Mouse (Mus musculus) megakaryocyte, embryonic 14.5 days (primary cell): ENCODE results near the gene Atrip. TPM values are rescaled to one million over a fixed set of nuclear protein-coding genes. Genes with fewer than 3 reads are reported as not detected.

Experiments used
- H3K27me3 ChIP-seq: replicated peaks from 2 replicates; pipeline ENCODE3; 2012; ENCODE audit warnings: inconsistent platforms
- H3K36me3 ChIP-seq: replicated peaks from 2 replicates; pipeline ENCODE3; 2012; ENCODE audit warnings: low read length, inconsistent platforms, mixed read lengths
- H3K4me1 ChIP-seq: 2 replicates; pipeline ENCODE4 v1.6.1; 2012; ENCODE audit warnings: inconsistent platforms
- H3K4me3 ChIP-seq: replicated peaks from 2 replicates; pipeline ENCODE3; 2012; ENCODE audit warnings: moderate library complexity, mild to moderate bottlenecking, inconsistent platforms
- H3K9me3 ChIP-seq: 2 replicates; pipeline ENCODE4 v1.6.1; 2012; ENCODE audit warnings: inconsistent platforms
- FLI1 ChIP-seq: IDR thresholded peaks from 2 replicates; pipeline ENCODE4 v1.6.1; 2012; ENCODE audit warnings: low read length, inconsistent platforms, mixed read lengths
- GATA1 ChIP-seq: IDR thresholded peaks from 3 replicates; pipeline ENCODE4 v1.6.1; 2012; ENCODE audit warnings: mixed read lengths, low read length, inconsistent platforms, borderline replicate concordance
- polyA plus RNA-seq: library from polyadenylated mRNA; stranded (reverse); fragments of >175 nt; gene quantifications from 2 replicates; pipeline ENCODE4 v1.2.3, GENCODE M21; 2012; ENCODE audit warnings: low replicate concordance; ENCODE audit not compliant: insufficient read depth

Gene Atrip
- polyA plus RNA-seq, 1 experiment: 2.8 TPM

DNA sequence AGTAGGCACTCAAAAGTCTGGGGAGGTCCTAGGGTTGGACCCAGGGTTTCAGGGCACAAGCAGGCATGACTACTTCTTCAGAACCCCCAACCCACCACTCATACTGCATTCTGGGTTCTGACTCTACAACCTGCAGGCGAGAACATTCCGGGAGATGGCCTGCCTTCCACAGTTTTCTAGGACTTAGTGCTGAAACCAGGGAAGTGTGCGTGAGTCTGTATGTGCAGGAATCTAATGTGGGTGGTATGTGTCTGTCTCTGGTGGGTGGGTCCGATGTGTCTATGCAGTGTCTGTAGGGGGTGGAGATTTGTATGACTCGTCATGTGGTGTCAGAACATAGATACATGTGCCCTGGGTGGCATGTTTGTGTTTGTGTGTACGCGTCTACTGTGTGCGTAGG is 24.4 kb upstream of the Atrip start:
- H3K27me3 ChIP-seq: peaks cover 88% of the 10 kb centered on the region
- H3K36me3 ChIP-seq: peaks cover under 1% of the 10 kb centered on the region
- TF ChIP-seq FLI1 (no peak), GATA1 (no peak)
- peaks cover 30% of the 10 kb centered on the region for H3K4me1 ChIP-seq
- no peaks in the 10 kb centered on the region for H3K9me3 ChIP-seq
- H3K4me3 ChIP-seq: no peak overlapping the region

DNA sequence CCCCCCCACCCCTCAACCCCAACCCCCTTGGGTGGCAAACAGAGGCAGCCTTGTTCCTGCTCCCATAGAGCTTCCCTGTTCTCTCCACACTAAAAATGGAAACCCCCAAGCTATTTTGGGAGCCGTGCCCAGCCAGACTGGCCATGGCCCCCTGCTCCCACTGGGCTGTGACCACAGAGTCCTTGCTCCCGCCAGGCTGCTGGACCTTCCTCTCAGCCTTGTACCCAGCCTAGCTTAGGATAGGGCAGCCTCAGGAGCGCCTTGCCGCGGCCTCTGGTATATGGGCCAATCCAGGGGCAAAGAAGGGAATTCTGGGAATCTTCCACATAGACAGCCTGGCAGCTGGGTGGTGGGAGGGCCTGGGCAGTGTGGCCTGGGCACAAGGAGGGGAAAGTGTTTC is 23.9 kb upstream of the Atrip start:
- no peak overlapping the region for H3K4me3 ChIP-seq
- H3K4me1 ChIP-seq: peaks cover 30% of the 10 kb centered on the region
- peaks cover 84% of the 10 kb centered on the region for H3K27me3 ChIP-seq
- no peaks in the 10 kb centered on the region for H3K9me3 ChIP-seq
- H3K36me3 ChIP-seq: peaks cover 6% of the 10 kb centered on the region
- TF ChIP-seq GATA1 (no peak), FLI1 (no peak)

DNA sequence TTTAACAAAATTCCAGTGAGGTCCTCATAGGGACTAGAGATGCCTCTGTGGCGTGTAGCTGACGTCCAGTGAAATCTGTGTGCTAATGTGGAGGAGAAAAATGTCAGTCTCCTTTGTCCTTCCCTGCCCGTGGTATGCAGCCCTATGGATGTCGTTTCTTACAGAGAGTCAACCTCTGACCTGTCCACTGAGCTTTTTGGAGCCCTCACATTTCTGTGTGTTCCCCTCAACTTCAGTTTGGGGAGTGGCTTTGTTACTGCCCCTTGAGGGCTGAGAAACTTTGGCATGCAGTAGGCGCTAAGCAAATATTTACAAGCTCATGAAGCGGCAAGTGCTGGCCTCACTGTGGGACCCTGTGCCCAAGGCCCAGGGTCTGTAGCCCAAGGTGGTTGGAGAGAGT is 23.4 kb upstream of the Atrip start:
- peaks cover 11% of the 10 kb centered on the region for H3K36me3 ChIP-seq
- peaks cover 79% of the 10 kb centered on the region for H3K27me3 ChIP-seq
- TF ChIP-seq GATA1 (no peak), FLI1 (no peak)
- H3K4me3 ChIP-seq: no peak overlapping the region
- no peaks in the 10 kb centered on the region for H3K9me3 ChIP-seq
- peaks cover 30% of the 10 kb centered on the region for H3K4me1 ChIP-seq

DNA sequence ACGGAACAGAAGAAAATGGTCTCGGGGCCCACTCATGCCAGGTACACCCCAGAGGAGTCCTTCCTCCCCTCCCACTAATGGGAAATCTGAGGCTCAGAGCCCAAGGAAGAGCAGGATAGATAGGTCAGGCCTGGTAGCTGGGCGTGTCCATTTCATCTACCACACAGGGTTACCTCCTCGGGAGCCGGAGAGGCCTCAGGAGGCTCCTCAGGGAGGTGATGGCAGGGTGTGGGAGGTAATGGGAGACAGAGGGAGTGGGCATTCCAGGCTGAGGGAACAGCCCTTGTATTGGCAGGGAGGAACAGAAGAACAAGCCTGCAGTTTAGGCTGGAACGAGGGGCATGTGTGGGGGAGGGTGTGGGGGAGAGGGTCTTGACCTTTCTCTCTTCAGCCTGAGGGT is 22.9 kb upstream of the Atrip start:
- TF ChIP-seq FLI1 (no peak), GATA1 (no peak)
- peaks cover 75% of the 10 kb centered on the region for H3K27me3 ChIP-seq
- H3K4me3 ChIP-seq: no peak overlapping the region
- peaks cover 15% of the 10 kb centered on the region for H3K36me3 ChIP-seq
- H3K4me1 ChIP-seq: peaks cover 30% of the 10 kb centered on the region
- H3K9me3 ChIP-seq: no peaks in the 10 kb centered on the region

DNA sequence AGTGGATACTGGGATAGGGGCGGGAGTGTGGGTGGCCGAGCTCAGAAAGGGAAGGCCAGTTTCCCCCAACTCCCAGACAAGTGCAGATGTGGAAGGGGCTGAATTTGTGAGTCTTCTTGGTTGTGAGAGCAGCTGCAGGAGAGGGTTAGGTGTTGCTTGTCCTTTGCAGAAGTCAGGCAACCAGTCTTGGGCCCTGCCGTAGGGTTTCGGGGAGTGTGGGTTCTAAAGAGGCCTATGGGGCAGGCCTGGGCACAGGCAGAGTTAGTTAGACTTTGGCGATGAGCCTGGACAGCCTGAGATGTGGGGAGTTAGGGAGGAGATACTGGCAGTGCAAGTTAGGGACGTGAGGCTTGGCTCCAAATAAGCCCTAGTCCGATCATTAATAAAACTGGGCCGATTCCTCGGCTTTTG is 22.3 kb upstream of the Atrip start:
- no peak overlapping the region for H3K4me3 ChIP-seq
- H3K27me3 ChIP-seq: peaks cover 72% of the 10 kb centered on the region
- H3K9me3 ChIP-seq: no peaks in the 10 kb centered on the region
- H3K4me1 ChIP-seq: peaks cover 30% of the 10 kb centered on the region
- TF ChIP-seq FLI1: no peak
- TF ChIP-seq GATA1: no peak
- peaks cover 21% of the 10 kb centered on the region for H3K36me3 ChIP-seq

DNA sequence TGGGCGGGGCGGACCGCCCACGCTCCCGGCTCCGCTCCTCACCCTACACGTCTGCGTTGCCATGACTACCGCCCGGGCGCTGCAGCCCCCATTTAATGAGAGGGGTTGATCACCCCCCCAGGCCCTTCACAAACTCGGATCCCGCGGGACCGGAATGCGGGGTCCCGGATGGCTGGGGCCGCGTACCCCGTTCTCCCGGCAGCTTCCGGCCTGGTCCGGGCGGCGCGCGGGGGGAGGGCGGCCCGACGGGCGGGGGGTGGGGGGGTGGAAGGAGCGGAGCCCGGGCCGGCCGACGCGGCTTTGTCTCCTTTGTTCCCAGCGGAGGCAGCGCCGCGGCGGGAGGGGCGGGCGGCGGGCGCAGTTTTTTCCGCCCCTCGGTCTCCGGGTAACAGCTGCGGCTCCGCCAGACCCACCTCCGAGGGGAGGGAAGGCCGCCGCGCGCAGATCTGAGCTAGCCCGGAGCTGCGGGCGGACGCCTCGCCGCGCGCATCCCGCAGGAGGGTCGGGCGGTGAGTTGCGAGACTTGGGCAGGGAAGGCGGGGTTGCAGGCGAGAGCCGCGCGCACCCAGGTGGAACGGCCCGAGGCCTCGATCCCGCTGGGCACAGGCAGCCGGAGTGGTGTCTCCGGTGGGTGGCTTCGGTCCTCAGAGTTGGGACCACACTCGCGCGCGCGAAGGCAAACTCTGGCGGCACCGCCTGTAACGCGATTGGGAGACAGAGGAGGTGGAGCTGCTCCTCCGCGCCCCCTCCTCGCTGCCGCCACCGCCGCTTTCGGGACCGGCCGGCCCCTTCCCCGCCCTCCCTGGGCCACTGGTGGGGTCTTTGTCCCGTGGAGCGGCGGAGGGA is 21.4 kb upstream of the Atrip start, which contains the start of gene Plxnb1:
TSS of gene Plxnb1 (plus strand) at position 253 of the 846 bp plus-strand sequence.
- H3K4me1 ChIP-seq: peaks cover 26% of the 10 kb centered on the region
- peaks cover 30% of the 10 kb centered on the region for H3K36me3 ChIP-seq
- TF ChIP-seq FLI1: no peak
- no peak for TF ChIP-seq GATA1
- peak within 1 kb of the TSS; percentile 91 for H3K4me3 ChIP-seq
- no peaks in the 10 kb centered on the region for H3K9me3 ChIP-seq
- H3K27me3 ChIP-seq: peaks cover 65% of the 10 kb centered on the region

DNA sequence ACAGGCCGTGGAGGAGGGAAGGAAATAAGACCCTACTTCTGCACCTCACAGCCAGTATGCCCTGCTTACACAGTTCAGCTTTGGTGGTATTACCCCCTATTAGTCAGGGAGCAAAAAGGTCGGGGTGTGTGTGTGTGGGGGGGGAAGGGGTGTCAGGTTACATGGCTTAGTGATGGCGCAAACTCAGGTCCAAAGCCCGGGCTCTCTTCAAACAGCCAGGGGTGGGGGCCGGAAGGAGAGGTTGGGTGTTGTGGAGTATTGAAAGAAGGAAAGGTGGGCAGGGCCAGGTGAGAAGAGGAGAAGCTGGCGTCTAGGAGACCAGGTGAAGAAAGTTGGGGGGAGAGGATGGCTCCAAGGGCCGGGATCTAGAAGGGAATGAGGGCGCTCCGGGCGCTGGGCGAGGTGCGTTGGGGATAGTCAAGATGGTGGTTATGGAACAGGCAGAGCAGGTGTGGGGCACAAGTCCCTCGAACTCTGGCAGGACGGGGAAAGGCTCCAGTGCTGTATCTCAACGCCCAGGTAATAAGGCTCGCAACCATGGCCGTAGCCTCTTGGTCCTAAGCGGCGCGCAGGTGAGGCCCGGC is 20.7 kb upstream of the Atrip start:
- H3K27me3 ChIP-seq: peaks cover 58% of the 10 kb centered on the region
- H3K9me3 ChIP-seq: no peaks in the 10 kb centered on the region
- H3K36me3 ChIP-seq: peaks cover 37% of the 10 kb centered on the region
- peaks cover 26% of the 10 kb centered on the region for H3K4me1 ChIP-seq
- TF ChIP-seq GATA1 (no peak), FLI1 (no peak)
- H3K4me3 ChIP-seq: peak overlapping the region; percentile 91

DNA sequence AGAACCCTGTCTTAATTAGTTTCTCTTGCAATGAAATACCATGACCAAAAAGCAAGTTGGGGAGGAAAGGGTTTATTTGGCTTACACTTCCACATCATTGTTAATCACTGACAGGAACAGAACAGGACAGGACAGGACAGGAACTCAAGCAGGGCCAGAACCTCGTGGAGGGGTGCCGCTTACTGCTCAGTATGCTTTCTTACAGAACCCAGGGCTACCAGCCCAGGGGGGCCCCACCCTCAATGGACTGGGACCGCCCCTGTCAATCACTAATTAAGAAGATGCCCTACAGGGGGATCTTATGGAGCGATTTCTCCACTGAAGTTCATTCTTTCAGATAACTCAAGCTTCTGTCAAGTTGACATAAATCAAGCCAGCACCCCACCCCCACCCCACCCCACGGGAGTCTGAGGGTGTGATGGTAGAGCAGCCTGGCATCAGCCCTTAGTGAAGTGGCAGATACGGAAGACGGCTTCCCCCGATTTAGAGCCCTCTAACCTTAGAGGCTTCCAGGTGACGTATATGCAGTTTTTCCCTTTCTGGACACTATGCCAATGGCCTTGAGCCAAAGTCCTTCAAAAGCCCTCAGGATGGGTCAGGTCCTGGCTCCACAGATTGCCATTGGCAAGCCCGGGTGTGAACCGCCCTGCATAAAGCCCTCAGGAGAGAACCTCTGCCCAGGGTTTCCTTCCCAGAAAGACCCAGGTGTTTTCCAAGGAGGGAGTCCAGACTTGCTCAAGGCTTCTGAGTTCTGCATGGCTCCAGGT is 20.0 kb upstream of the Atrip start:
- H3K4me3 ChIP-seq: no peak overlapping the region
- H3K4me1 ChIP-seq: peaks cover 26% of the 10 kb centered on the region
- TF ChIP-seq GATA1: no peak
- no peak for TF ChIP-seq FLI1
- H3K36me3 ChIP-seq: peaks cover 44% of the 10 kb centered on the region
- H3K27me3 ChIP-seq: peaks cover 51% of the 10 kb centered on the region
- no peaks in the 10 kb centered on the region for H3K9me3 ChIP-seq

DNA sequence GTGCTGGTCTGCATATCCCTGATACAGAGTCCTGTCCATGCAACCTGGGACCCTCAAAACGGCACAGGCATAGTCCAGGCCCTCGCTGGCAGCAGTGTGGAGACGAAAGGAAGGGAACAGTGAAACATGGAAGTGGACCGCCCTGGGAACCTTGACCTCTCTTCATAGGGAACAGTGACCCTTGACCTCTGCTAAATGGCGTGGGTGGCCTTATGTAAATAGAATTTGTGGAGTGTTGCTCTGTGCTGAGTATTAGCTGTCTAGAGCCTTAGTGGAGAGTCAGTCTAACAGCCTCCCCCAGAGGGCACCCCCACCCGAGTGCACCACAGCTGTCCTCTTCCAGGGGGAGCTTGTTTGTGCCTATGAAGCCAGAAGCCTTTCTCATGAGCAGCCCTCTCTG is 18.9 kb upstream of the Atrip start:
- TF ChIP-seq FLI1: no peak
- no peak for TF ChIP-seq GATA1
- H3K4me3 ChIP-seq: no peak overlapping the region
- H3K4me1 ChIP-seq: peaks cover 23% of the 10 kb centered on the region
- H3K36me3 ChIP-seq: peaks cover 49% of the 10 kb centered on the region
- peaks cover 39% of the 10 kb centered on the region for H3K27me3 ChIP-seq
- H3K9me3 ChIP-seq: no peaks in the 10 kb centered on the region
